Mouse (Mus musculus) heart, embryonic 10.5 days (tissue): ENCODE results near the gene Fcer1g. TPM values are rescaled to one million over a fixed set of nuclear protein-coding genes. Genes with fewer than 3 reads are reported as not detected.

Experiments used
- DNase-seq: peaks from one replicate; pipeline ENCODE4 v3.0.0-alpha.2; 2017; ENCODE audit warnings: low spot score
- H3K27ac ChIP-seq: fragments of 300-500 bp; sonication (generic); 2 replicates; pipeline ENCODE4 v1.5.1; 2016; ENCODE audit warnings: mild to moderate bottlenecking
- H3K27me3 ChIP-seq: fragments of 300-500 bp; sonication (generic); 2 replicates; pipeline ENCODE4 v1.6.1; 2016; ENCODE audit warnings: mild to moderate bottlenecking; ENCODE audit not compliant: poor library complexity, insufficient read depth, severe bottlenecking
- H3K36me3 ChIP-seq: fragments of 300-500 bp; sonication (generic); 2 replicates; pipeline ENCODE4 v1.6.1; 2016; ENCODE audit warnings: mild to moderate bottlenecking, moderate library complexity
- H3K4me1 ChIP-seq: fragments of 300-500 bp; sonication (generic); 2 replicates; pipeline ENCODE4 v1.6.1; 2016; ENCODE audit warnings: mild to moderate bottlenecking
- H3K4me3 ChIP-seq: fragments of 300-500 bp; sonication (generic); 2 replicates; pipeline ENCODE4 v1.5.1; 2016; ENCODE audit warnings: mild to moderate bottlenecking, moderate library complexity
- H3K9me3 ChIP-seq: fragments of 300-500 bp; sonication (generic); 2 replicates; pipeline ENCODE4 v1.6.1; 2016; ENCODE audit warnings: mild to moderate bottlenecking, moderate library complexity
- WGBS: fragments of 180-500 bp; shearing (Covaris S2); methylation state at CpG from one replicate; pipeline ENCODE4 v1.1.7; 2016; 5-methylcytosine and 5-hydroxymethylcytosine counted together
- polyA plus RNA-seq: library from polyadenylated mRNA; unstranded; fragments of >200 nt; fragmentation: Nextera tagmentation; extraction: Ambion mirVana; gene quantifications from 2 replicates; pipeline ENCODE4 v1.2.1, GENCODE M21; 2016

Fcer1g gene
- polyA plus RNA-seq, 1 experiment from 2014 or later, result 12.1 TPM

DNA sequence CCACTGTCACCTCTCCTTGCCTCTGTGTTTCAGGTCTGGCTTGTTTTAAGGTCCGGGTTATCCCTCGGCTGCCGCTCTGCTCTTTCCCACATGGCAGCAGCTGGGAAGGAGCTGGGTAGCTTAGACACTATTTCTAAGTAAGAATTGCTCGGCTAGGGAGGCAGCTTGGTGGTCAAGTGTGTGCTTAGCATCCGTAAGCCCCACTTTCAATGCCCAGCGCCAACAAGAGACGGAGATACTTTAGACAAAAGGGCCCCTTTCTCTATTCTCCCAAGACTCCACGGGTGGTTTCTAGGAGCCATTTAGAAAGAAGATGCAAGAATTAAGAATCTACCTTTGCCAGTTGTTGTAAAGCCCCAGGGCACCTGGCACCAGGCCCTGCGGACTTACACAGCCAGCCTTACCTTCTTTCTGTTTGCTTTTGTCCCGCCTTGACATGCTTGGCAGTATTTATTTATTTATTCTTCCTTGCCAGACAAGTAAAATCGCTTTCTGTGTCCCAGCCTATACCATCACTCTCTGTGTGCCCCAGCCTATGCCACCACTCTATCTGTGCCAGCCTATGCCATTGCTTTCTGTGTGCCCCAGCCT, 41.1 kb upstream of the Fcer1g start:
- peaks cover 74% of the 10 kb centered on the region for H3K36me3 ChIP-seq
- H3K4me3 ChIP-seq, result no peak overlapping the region

DNA sequence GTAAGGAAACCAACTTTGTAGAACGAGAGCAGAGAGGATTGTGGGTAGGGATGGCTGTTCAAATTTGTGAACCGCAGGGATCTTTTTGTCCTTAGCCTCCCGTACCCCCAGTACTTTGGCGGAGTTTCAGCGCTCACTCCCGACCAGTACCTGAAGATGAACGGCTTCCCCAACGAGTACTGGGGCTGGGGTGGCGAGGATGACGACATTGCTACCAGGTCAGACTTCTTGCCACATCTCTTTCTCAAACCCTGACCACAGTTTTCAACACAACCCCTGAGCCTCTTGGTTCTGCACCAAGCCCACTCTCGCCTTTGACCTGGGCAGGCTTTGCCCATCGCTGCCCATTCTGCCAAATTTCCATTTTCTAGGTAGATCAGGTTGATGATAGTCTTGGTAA, 40.0 kb upstream of the Fcer1g start:
- Histone ChIP-seq H3K36me3 (peaks cover 74% of the 10 kb centered on the region), H3K9me3 (no peaks in the 10 kb centered on the region), H3K4me1 (peaks cover 25% of the 10 kb centered on the region), H3K27ac (no peak overlapping the region), H3K4me3 (no peak overlapping the region), H3K27me3 (no peaks in the 10 kb centered on the region)
- WGBS, result 91% methylated on average over 12 of the region's 12 CpGs
- DNase-seq, result no peak

More for the DNA sequence above, 41.1 kb upstream of the Fcer1g start:
- DNase-seq, result no peak
- 89% methylated on average over 11 of the region's 11 CpGs for WGBS
- Histone ChIP-seq H3K4me1 (peaks cover 22% of the 10 kb centered on the region), H3K27me3 (no peaks in the 10 kb centered on the region), H3K27ac (no peak overlapping the region), H3K9me3 (no peaks in the 10 kb centered on the region)

DNA sequence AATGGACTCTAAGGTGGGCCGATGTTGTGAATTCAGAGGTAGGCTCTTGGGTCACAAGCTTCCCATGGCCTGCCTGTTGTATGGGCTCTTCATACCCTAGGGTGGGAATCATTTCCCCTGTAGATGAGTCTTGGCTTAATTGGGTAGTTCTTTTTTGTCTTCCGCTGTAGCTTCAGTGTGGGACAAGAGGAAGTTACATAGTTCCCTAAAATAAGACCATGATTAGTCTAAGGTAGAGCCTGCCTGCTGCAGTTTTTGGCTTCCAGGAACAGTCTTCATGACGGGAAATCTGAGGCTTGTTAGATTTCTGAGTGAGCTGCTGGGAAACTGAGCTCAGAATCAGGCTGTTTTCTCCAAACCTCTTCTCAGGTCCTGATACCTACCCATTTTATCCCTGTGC, 37.9 kb upstream of the Fcer1g start:
- WGBS, result 86% methylated on average over 3 of the region's 3 CpGs
- Histone ChIP-seq H3K9me3 (no peaks in the 10 kb centered on the region), H3K27ac (peak overlapping the region; percentile 19; the same call in 1 of the 2 replicates), H3K4me1 (peaks cover 25% of the 10 kb centered on the region), H3K4me3 (0 out of 2 replicates have a peak overlapping the region, but pooled peaks have one; percentile 0), H3K27me3 (no peaks in the 10 kb centered on the region), H3K36me3 (peaks cover 54% of the 10 kb centered on the region)
- DNase-seq, result no peak

DNA sequence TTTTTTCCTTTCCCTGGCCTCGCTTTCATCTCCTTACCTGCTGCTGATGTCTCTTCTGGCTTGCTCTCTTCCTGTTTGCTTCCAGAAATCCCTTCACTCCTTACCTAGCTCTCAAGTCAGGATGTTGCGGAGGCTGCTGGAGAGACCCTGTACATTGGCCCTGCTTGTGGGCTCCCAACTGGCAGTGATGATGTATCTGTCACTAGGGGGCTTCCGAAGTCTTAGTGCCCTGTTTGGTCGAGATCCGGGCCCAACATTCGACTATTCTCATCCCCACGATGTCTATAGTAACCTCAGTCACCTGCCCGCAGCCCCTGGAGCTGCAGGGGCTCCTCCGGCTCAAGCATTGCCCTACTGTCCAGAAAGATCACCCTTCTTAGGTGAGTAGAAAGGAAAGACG, 37.5 kb upstream of the Fcer1g start:
- Histone ChIP-seq H3K9me3 (no peaks in the 10 kb centered on the region), H3K27me3 (no peaks in the 10 kb centered on the region), H3K4me3 (0 out of 2 replicates have a peak overlapping the region, but pooled peaks have one; percentile 0), H3K4me1 (peaks cover 25% of the 10 kb centered on the region), H3K27ac (peak overlapping the region; percentile 19; the same call in 1 of the 2 replicates), H3K36me3 (peaks cover 49% of the 10 kb centered on the region)
- WGBS, result 64% methylated on average over 10 of the region's 10 CpGs
- no peak for DNase-seq

DNA sequence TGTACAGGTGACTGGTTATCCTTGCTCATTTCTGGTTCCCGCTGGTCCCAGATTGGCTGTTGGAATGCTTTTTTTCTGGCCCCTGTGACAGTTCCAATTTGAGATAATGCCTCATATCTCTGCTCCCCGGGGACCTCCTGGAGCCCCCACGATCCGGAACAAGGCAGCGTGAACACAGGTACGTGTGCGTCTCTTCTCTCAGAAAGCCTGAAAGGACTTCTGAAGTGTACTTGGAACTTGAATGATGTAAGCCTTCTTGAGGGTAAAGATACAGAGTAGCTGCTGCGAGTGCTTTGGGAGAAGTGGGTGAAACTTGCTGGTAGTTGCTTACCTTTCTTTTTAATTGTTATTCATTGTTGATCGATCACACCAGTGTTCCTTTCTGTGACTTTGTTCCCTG, 37.0 kb upstream of the Fcer1g start:
- Histone ChIP-seq H3K27ac (peak overlapping the region; percentile 92), H3K4me3 (peak overlapping the region; percentile 86), H3K27me3 (no peaks in the 10 kb centered on the region), H3K36me3 (peaks cover 45% of the 10 kb centered on the region), H3K9me3 (no peaks in the 10 kb centered on the region), H3K4me1 (peaks cover 22% of the 10 kb centered on the region)
- 37% methylated on average over 9 of the region's 9 CpGs for WGBS
- DNase-seq, result no peak

DNA sequence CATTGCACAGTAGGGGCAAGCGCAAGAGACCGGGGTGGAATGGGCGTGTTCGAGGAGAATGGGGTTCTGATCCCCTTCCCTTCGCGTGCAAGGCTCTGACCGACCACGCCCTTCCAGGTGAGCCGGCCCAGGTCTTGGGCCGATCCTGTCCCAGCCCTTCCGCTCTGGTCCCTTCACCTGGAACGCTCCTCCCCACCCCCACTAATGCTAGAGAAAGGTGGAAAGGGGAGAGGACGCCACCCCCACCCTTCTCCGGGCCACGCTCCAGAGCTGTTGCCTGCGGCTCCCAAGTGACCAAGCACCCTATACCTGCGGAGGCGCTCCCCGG, 36.4 kb upstream of the Fcer1g start:
- WGBS, result 0% methylated on average over 19 of the region's 19 CpGs
- H3K27ac ChIP-seq, result peak overlapping the region; percentile 92
- DNase-seq, result no peak
- peak overlapping the region; percentile 86 for H3K4me3 ChIP-seq
- no peaks in the 10 kb centered on the region for H3K9me3 ChIP-seq
- peaks cover 38% of the 10 kb centered on the region for H3K36me3 ChIP-seq
- no peaks in the 10 kb centered on the region for H3K27me3 ChIP-seq
- H3K4me1 ChIP-seq, result peaks cover 21% of the 10 kb centered on the region

DNA sequence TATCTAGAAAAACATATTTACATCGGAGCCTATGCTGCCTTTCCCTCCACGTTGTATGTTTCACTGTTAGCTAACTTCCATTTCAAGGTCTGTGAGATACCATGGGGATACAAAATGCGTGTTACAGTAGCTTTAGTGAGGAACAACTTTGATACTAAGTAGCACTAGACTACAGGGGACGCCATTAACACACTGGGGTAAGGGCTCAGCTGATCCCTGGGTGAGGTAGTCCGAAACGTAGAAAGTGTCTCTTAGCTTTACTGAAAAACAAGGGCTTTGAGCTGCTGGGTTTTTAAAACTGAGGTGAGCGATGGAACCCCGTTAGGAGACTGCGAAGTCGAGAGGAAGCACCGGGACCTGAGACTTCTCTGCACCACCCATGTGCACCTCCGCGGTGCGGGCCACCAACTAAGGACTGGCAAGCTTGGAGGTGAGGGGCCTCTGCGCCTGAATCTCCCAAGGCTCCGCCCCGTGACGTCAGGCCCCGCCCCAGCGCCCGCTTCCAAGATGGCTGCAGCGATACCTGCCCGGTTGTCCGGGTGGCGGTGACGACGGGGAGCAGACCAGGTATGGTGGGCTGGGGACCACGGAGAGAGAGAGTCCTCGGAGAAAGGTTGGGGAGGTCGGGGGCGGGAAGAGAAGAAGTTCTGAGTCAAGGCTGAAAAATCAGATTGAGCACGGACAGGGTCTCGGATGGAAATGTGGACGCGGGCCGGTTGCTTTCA, 35.8 kb upstream of the Fcer1g start, which contains the start of gene B4galt3:
Gene B4galt3 (plus strand): TSS at position 481 of the 725 bp plus-strand sequence.
- 3% methylated on average over 36 of the region's 36 CpGs for WGBS
- no peaks in the 10 kb centered on the region for H3K27me3 ChIP-seq
- peak within 1 kb of the TSS; percentile 86 for H3K4me3 ChIP-seq
- H3K36me3 ChIP-seq, result peaks cover 33% of the 10 kb centered on the region
- peak within 1 kb of the TSS; percentile 92 for H3K27ac ChIP-seq
- H3K4me1 ChIP-seq, result peaks cover 21% of the 10 kb centered on the region
- DNase-seq, result peak; percentile 97
- no peaks in the 10 kb centered on the region for H3K9me3 ChIP-seq

DNA sequence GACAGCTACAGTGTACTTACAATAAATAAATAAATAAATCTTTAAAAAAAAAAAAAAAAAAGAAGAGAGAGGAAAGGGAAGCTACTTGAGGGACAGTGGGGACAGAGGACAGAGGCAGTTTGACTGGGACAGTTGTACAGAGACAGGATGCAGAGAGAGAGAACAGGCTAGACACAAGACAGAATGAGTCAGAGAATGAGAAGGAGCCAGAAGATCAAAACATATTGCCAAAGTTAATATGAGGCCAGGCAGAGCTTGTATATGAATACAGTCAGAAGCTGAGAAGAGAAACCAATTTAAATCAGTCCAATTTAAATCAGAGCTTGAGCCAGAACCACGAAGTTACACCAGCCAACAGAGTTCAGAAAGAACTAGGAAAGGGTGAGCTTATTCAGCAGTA, 34.2 kb upstream of the Fcer1g start:
- H3K4me1 ChIP-seq, result peaks cover 27% of the 10 kb centered on the region
- H3K4me3 ChIP-seq, result no peak overlapping the region
- peaks cover 16% of the 10 kb centered on the region for H3K36me3 ChIP-seq
- H3K27me3 ChIP-seq, result no peaks in the 10 kb centered on the region
- DNase-seq, result no peak
- WGBS, result 59% methylated on average over 1 of the region's 1 CpGs
- no peaks in the 10 kb centered on the region for H3K9me3 ChIP-seq
- H3K27ac ChIP-seq, result no peak overlapping the region

DNA sequence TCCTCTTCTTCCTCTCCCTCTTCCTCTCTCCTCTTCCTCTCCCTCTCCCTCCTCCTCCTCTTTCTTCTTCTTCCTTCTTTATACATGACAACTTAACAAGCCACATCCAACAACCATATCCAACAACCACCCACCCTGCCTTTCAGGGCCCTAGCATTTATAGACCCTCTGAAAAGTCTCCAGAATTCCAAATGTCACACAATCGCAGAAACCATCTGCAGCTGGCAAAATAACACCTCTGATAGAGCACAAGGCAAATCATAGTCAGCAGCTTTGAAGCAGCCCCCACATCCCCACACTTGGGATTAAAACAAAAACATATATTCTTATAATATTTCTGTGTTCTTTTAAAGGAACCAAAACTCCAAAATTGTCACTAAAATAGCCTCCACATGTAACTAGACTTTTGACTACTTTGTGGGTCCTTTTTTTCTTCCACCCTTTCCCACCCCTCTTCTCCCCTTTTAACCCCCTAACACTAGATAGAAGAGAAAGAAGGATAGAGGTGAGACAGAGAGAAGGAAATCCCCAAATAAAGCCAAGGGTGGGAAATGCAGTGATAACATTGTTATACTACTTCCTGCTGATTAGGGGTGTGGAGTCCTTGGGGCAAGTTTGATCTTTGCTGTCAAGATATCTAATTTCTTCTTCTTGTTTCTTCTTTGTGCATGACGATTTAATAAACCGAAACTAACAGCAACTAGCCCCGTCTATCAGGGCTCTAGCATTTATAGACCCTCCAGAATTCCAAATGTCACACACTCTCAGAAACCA, 32.0 kb upstream of the Fcer1g start:
- H3K9me3 ChIP-seq, result no peaks in the 10 kb centered on the region
- no peaks in the 10 kb centered on the region for H3K27me3 ChIP-seq
- no peak for DNase-seq
- H3K27ac ChIP-seq, result no peak overlapping the region
- H3K4me1 ChIP-seq, result peaks cover 33% of the 10 kb centered on the region
- no peak overlapping the region for H3K4me3 ChIP-seq
- no peaks in the 10 kb centered on the region for H3K36me3 ChIP-seq
- WGBS, result 58% methylated on average over 4 of the region's 4 CpGs

DNA sequence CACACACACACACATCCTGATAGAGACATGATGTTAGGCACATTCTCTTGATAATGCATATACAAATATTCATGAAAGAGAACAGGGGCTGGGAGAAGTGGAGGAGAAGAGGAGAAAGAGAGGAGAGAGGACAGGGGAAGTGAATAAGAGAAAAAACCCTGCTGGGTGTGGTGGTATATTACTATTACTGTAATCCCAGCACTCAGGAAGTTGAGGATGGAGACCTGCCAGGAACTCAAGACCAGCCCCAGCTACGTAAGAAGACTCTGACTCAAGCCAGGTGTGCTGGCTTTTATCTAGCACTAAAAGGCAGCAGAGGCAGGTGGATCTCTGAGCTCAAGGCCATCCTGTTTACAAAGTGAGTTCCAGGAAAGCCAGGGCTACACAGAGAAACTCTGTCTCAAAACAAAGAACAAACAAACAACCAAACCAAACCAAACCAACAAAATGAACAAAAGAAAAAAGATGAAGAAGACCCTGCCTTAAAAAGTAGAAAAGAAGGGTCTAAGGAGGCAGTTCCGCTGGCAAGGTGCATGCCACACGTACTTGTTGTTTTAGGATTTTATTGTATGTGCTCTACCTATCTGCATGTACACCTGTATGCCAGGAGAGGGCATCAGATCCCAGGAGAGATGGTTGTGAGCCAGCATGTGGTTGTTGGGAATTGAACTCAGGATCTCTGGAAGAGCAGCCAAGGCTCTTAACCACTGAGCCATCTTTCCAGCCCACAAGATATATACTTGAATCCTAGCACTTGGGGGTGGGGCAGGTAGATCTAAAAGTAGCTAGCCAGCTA, 29.7 kb upstream of the Fcer1g start:
- H3K36me3 ChIP-seq, result no peaks in the 10 kb centered on the region
- peak overlapping the region; percentile 79 for H3K27ac ChIP-seq
- DNase-seq, result no peak
- H3K4me1 ChIP-seq, result peaks cover 25% of the 10 kb centered on the region
- 77% methylated on average over 3 of the region's 3 CpGs for WGBS
- no peak overlapping the region for H3K4me3 ChIP-seq
- H3K9me3 ChIP-seq, result no peaks in the 10 kb centered on the region
- no peaks in the 10 kb centered on the region for H3K27me3 ChIP-seq

DNA sequence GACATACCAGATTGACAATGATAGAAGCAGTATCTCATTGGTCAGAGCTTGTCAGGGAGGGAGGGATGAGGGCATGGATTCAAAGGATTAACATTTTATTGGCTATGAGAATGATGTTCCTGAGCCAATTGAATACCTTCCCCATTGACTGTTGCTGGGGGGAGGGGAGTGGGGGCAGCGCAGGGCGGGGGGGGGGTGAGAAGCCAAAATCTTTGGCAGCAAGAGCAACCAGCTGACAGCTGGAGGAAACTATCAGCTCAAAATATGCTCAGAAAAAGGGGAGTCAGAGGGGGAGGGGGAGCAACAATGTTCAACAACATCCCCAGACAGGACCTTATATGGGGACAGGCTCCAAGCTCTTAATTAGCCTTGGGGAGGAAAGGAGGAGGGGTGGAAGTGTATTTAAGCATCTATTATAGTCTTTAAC, 29.0 kb upstream of the Fcer1g start:
- H3K9me3 ChIP-seq, result no peaks in the 10 kb centered on the region
- no peaks in the 10 kb centered on the region for H3K36me3 ChIP-seq
- peak overlapping the region; percentile 79 for H3K27ac ChIP-seq
- peaks cover 29% of the 10 kb centered on the region for H3K4me1 ChIP-seq
- H3K4me3 ChIP-seq, result peak overlapping the region; percentile 49
- 0% methylated on average over 2 of the region's 2 CpGs for WGBS
- no peaks in the 10 kb centered on the region for H3K27me3 ChIP-seq
- DNase-seq, result no peak

DNA sequence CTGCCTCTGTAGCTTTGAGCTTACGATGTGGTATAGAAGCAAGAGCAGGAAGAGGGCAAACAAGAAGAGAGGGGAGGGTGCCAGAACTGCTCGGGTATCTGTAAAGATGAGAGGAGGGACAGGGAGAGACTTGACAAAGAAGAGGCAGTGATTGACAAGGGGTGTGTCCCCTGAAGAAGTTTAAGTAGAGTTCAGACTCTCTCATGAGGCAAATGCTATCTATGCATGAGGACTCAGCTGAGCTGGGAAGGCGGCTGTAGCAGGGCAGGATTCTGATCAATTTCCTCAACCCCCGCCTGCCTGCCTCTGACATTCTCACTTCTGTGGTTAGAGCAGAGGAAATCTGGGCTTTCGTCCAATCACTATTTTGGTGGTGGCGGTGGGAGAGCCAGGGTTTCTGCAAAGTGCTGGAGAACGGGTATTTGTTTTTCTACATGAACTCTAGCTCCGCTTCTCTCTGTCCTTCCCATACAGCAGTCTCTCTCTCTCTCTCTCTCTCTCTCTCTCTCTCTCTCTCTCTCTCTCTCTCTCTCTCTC, 28.5 kb upstream of the Fcer1g start:
- Histone ChIP-seq H3K4me1 (peaks cover 29% of the 10 kb centered on the region), H3K27ac (peak overlapping the region; percentile 79), H3K27me3 (no peaks in the 10 kb centered on the region), H3K9me3 (no peaks in the 10 kb centered on the region), H3K36me3 (no peaks in the 10 kb centered on the region), H3K4me3 (peak overlapping the region; percentile 49)
- 4% methylated on average over 8 of the region's 8 CpGs for WGBS
- DNase-seq, result no peak
